Mouse (Mus musculus) liver, postnatal 0 days (tissue): ENCODE measurements at regions not wholly inside any gene's neighbourhood (a gene's known extent, or its start where the extent isn't known, plus 50 kb on each side); places are given as distances from the start of the nearest gene placed in this dataset.

Source experiments
- CTCF ChIP-seq: sonication (generic); IDR thresholded peaks from 2 replicates; pipeline ENCODE4 v1.5.1; 2016; ENCODE audit warnings: antibody characterized with exemption, low read depth
- EP300 ChIP-seq: IDR thresholded peaks from 2 replicates; pipeline ENCODE4 v1.6.1; 2016; ENCODE audit warnings: antibody characterized with exemption, low read depth, mild to moderate bottlenecking

DNA sequence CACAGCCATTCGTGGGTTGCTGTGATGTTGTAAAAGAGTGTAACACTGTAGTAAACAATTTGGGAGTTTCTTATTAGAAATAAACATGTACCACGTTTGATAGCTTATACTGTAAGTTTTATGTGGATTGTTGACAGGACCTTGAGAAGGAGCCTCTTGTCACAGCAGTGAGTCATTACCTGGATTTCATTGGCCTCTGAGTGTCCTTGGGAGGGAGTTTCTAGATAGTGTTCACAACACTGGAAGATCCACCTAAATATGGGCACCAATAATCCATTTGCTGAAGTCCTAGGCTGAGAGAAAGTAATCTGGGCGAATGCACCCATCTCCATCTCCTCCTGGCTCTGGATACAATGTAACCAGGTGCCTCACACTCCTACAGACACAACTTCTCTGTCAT, 281.7 kb upstream of the Gadl1 start:
- TF ChIP-seq CTCF (no peak), EP300 (no peak)
